ENCODE assay signal across 8 mouse cellular contexts in the genomic region with DNA sequence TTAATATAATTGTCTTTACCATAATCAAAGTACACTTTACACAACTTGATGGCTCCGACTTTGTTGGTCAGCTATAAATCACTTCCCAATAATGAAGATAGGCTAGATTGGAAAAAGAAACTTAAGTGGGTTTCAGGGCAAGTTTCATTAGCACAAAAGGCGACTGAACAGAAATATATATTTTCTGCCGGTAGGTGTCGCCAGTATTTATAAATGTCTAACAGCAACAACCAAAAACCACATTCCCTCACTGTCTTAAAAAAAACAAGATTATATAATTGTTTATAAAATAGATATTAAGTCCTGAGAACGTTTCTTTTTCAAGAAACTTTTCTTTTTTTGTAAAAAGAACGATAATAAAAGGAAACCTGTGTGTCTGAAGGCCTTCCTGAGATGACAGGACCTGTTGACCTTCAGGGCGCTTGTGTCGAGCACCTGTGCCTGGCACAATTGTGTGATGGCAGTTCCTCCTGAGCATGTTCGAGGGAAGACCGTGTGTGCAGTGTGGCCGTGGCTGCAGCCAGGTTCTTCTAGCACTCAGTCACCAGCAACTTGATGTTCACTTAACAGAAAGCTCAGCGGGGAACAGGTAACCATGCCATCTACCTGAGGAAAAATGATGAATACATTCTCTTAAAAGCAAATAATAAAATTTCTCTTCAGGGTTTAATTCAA.
DNase-seq lines count a peak whose midpoint lies in the region; ATAC-seq and TF ChIP-seq lines count a peak whose summit lies in the region.

No protein-coding gene starts in this region.

- H3K79me2 ChIP-seq in MEL (ENCODE audit: control insufficient read depth, insufficient read depth, low read length, poor library complexity), result no peaks in the 10 kb centered on the region

- H3K4me1 ChIP-seq in kidney, embryonic 14.5 days (ENCODE audit: control insufficient read depth, insufficient read depth, low read length), result peaks cover 7% of the 10 kb centered on the region; the same call in 1 of the 2 replicates
- peaks cover 0 to 8% of the 10 kb centered on the region in 2 experiments; a peak in 2 of 4 replicates for H3K4me1 ChIP-seq in MEL (ENCODE audit: control insufficient read depth in 1 of 2, insufficient read depth in 2 of 2, low read length in 2 of 2)
- peaks cover 38% of the 10 kb centered on the region for H3K4me1 ChIP-seq in limb, embryonic 15.5 days

- no peak for TF ChIP-seq EP300 in MEL (IDR thresholded peaks at IDR 0.05; ENCODE audit: low read depth in 1 of 2, low read length in 2 of 2)

- peak; percentile 82 for DNase-seq in kidney, adult 9 months
- peak; percentile 77 for DNase-seq in 416B (ENCODE audit: low read depth)
- DNase-seq in MEL (ENCODE audit: low read depth, low spot score), result peak; percentile 80
- DNase-seq in embryo, embryonic 10 days (ENCODE audit: low spot score), result peak; percentile 55
- DNase-seq in adrenal gland, adult 2 months, result no peak
- no peak for DNase-seq in urinary bladder, postnatal 10 days (ENCODE audit: low spot score)

- H3K4me2 ChIP-seq in kidney, embryonic 14.5 days (replicated peaks; ENCODE audit: low read depth, low read length), result no peak overlapping the region
- peak overlapping the region; percentile 85; the same call in 1 of the 2 replicates for H3K4me2 ChIP-seq in limb, embryonic 15.5 days

- peak; percentile 59 for TF ChIP-seq RAD21 in MEL (IDR thresholded peaks at IDR 0.05; ENCODE audit: low read depth, low read length)

- ATAC-seq in kidney, embryonic 14.5 days (ENCODE audit: low FRiP score, low TSS enrichment), result no peak
- no peak for ATAC-seq in limb, embryonic 15.5 days (ENCODE audit: insufficient number of reproducible peaks, low FRiP score, low TSS enrichment, low read depth)

- no peak overlapping the region for H3K4me3 ChIP-seq in kidney, embryonic 14.5 days (ENCODE audit: low read length)
- H3K4me3 ChIP-seq in MEL (ENCODE audit: control insufficient read depth in 1 of 2, insufficient read depth in 1 of 2, low read depth in 2 of 2, low read length in 2 of 2), result no peak overlapping the region; a peak in 1 of 4 replicates
- H3K4me3 ChIP-seq in limb, embryonic 15.5 days, result peak overlapping the region; percentile 56; the same call in 1 of the 2 replicates

- H3K9ac ChIP-seq in kidney, embryonic 14.5 days (ENCODE audit: low read depth, low read length), result no peak overlapping the region
- H3K9ac ChIP-seq in MEL (ENCODE audit: control insufficient read depth, low read depth, low read length, poor library complexity, severe bottlenecking), result no peak overlapping the region; the same call in 1 of the 2 replicates
- H3K9ac ChIP-seq in limb, embryonic 15.5 days, result no peak overlapping the region

- H3K27me3 ChIP-seq in kidney, embryonic 14.5 days (ENCODE audit: control insufficient read depth, insufficient read depth, low read length), result peaks cover 4% of the 10 kb centered on the region; the same call in 1 of the 2 replicates
- H3K27me3 ChIP-seq in MEL (ENCODE audit: control insufficient read depth in 1 of 2, insufficient read depth in 2 of 2, low read length in 2 of 2), result no peaks in the 10 kb centered on the region
- H3K27me3 ChIP-seq in limb, embryonic 15.5 days, result no peaks in the 10 kb centered on the region

- peak in 2 of 3 experiments; percentile 41 to 69; a peak in 3 of 6 replicates for TF ChIP-seq CTCF in MEL (IDR thresholded peaks at IDR 0.05 in 2 of 3, conservative IDR thresholded peaks at IDR 0.05 in 1 of 3; ENCODE audit: control insufficient read depth in 1 of 3, insufficient read depth in 1 of 3, low read depth in 2 of 3, low read length in 3 of 3, poor library complexity in 1 of 3, severe bottlenecking in 1 of 3)

- H3K36me3 ChIP-seq in kidney, embryonic 14.5 days (ENCODE audit: control insufficient read depth, insufficient read depth, low read length), result no peaks in the 10 kb centered on the region
- H3K36me3 ChIP-seq in MEL (ENCODE audit: control insufficient read depth in 1 of 2, insufficient read depth in 2 of 2, low read length in 2 of 2), result peaks cover 0 to 6% of the 10 kb centered on the region in 2 experiments; a peak in 1 of 4 replicates
- no peaks in the 10 kb centered on the region for H3K36me3 ChIP-seq in limb, embryonic 15.5 days

- no peak overlapping the region for H3K27ac ChIP-seq in kidney, embryonic 14.5 days (ENCODE audit: low read depth, low read length)
- H3K27ac ChIP-seq in MEL (ENCODE audit: control insufficient read depth, low read depth, low read length), result no peak overlapping the region
- no peak overlapping the region for H3K27ac ChIP-seq in limb, embryonic 15.5 days

- WGBS in kidney, embryonic 14.5 days, result 37% methylated on average over 12 of the region's 12 CpGs
- WGBS in limb, embryonic 15.5 days, result 28% methylated on average over 12 of the region's 12 CpGs

- no peaks in the 10 kb centered on the region for H3K9me3 ChIP-seq in kidney, embryonic 14.5 days (ENCODE audit: control insufficient read depth, low read length)
- H3K9me3 ChIP-seq in MEL (replicated peaks; ENCODE audit: insufficient read depth, low read length), result no peaks in the 10 kb centered on the region
- no peaks in the 10 kb centered on the region for H3K9me3 ChIP-seq in limb, embryonic 15.5 days

- TF ChIP-seq POLR2A in MEL (IDR thresholded peaks at IDR 0.05; ENCODE audit: control insufficient read depth in 1 of 2, insufficient read depth in 1 of 2, low read depth in 1 of 2, low read length in 2 of 2, poor library complexity in 1 of 2), result no peak

TF ChIP-seq in MEL, 35 proteins besides CTCF, POLR2A, EP300 and RAD21:
- TF ChIP-seq POLR2AphosphoS2 (IDR thresholded peaks at IDR 0.05; ENCODE audit: low read length) (no peak), SIN3A (IDR thresholded peaks at IDR 0.05; ENCODE audit: low read length) (peak; percentile 37; the same call in 1 of the 2 replicates), TBP (IDR thresholded peaks at IDR 0.05; ENCODE audit: low read depth, low read length) (0 out of 2 replicates have a peak, but pooled peaks have one; percentile 11), SMC3 (IDR thresholded peaks at IDR 0.05; ENCODE audit: low read depth, low read length) (peak; percentile 70), NRF1 (IDR thresholded peaks at IDR 0.05; ENCODE audit: insufficient read depth, low read depth, low read length, poor library complexity, severe bottlenecking) (no peak), ZC3H11A (IDR thresholded peaks at IDR 0.05; ENCODE audit: low read depth, low read length) (peak; percentile 31), ZNF384 (IDR thresholded peaks at IDR 0.05; ENCODE audit: low read depth, low read length) (peak; percentile 69)

Comparison
In these comparisons a context has a peak if more than half of its experiments do, and no peak if none do; other contexts are left out.
1. DNase-seq: peak in kidney, adult 9 months (single experiment), 416B (single experiment), MEL (single experiment) and embryo, embryonic 10 days (single experiment); none in adrenal gland, adult 2 months (single experiment) and urinary bladder, postnatal 10 days (single experiment).